Mouse (Mus musculus): ENCODE results near the gene Ilf3.

DNA sequence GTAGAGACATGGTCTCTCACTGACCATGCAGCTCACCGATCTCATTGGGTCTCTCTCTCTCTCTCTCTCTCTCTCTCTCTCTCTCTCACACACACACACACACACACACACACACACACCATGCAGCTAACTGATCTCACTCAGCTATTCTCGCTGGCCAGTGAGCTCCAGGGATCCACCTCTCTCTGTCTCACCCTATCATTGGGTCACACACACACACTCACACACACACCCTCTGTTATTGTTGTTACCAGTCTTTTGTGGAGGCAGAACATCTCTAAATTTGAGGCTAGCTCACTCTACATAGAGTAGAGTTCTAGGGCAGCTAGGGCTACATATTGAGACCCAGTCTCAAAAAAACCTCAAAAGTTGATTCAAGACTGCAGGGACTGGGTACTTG, 58.9 kb downstream of the Ilf3 start:
- TF ChIP-seq CTCF (IDR thresholded peaks at IDR 0.05; ENCODE audit: control insufficient read depth, insufficient read depth, insufficient replicate concordance, low read depth, low read length) (no peak), POLR2A (IDR thresholded peaks at IDR 0.05; ENCODE audit: control insufficient read depth, low read depth, low read length) (no peak)

All from testis, adult 2 months (tissue).